Mouse (Mus musculus): ENCODE measurements around the gene Zfp114. TPM values are rescaled to one million over a fixed set of nuclear protein-coding genes. Genes with fewer than 3 reads are reported as not detected.

The Zfp114 gene
- 3.3 and 3.9 TPM in 2 replicates for polyA plus RNA-seq (2014; fragmentation: Nextera tagmentation; extraction: Ambion mirVana)

DNA sequence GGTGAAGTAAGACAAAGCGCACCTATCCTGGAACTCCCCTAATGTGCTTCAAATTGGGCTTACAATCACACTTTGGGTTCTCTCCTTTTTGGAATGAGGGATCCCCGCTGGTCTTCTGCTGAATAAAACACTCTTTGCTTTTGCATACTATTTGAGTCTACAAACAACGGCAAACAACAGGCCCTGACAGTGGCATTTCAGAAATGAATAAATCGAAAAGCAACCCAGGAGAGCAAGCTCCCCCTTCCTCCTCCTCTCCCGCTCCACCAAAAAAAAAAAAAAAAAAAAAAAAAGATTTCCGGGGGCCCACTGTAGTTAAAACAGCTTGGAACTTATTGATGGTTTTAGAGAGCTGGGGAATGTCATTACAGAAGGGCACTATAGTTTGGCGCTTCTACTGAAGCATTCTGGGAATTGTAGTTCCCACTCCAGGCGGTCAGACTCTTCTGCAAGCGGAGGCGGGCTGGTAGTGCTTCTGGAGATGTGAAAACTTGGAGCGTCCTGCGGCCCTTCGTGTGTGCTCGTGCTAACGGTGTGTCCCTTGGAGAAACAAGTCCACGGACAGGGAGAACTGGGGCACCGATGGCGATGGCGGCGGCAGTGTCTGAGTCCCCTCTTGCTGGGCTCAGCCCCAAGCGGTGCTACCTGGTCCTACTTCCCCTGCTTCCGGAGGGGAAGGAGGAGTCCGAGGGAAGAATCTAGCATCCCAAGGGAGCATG, at the start of gene Zfp114:
Zfp114 (plus strand) TSS at position 443 of the 719 bp plus-strand sequence.
- no peaks in the 10 kb centered on the region for H3K9me3 ChIP-seq (replicated peaks; ENCODE audit: control insufficient read depth, low read length)
- 13% methylated on average over 23 of the region's 23 CpGs for WGBS (ENCODE audit: insufficient replicate concordance)
- H3K4me1 ChIP-seq (ENCODE audit: control insufficient read depth, insufficient read depth, low read length), result peaks cover 8% of the 10 kb centered on the region; the same call in 1 of the 2 replicates
- ATAC-seq (replicated peaks; ENCODE audit: insufficient number of reproducible peaks, low FRiP score, low TSS enrichment), result peak; percentile 72; the same call in 1 of the 2 replicates
- H3K4me2 ChIP-seq, result peak within 1 kb of the TSS; percentile 52
- H3K27me3 ChIP-seq (ENCODE audit: control insufficient read depth, insufficient read depth, low read length), result no peaks in the 10 kb centered on the region
- H3K9ac ChIP-seq (ENCODE audit: low read depth, low read length), result peak within 1 kb of the TSS; percentile 53
- H3K27ac ChIP-seq (ENCODE audit: low read depth, low read length), result no peak within 1 kb of the TSS
- H3K36me3 ChIP-seq (ENCODE audit: control insufficient read depth, insufficient read depth, low read length), result no peaks in the 10 kb centered on the region
- H3K4me3 ChIP-seq (ENCODE audit: low read depth, low read length), result peak within 1 kb of the TSS; percentile 50

DNA sequence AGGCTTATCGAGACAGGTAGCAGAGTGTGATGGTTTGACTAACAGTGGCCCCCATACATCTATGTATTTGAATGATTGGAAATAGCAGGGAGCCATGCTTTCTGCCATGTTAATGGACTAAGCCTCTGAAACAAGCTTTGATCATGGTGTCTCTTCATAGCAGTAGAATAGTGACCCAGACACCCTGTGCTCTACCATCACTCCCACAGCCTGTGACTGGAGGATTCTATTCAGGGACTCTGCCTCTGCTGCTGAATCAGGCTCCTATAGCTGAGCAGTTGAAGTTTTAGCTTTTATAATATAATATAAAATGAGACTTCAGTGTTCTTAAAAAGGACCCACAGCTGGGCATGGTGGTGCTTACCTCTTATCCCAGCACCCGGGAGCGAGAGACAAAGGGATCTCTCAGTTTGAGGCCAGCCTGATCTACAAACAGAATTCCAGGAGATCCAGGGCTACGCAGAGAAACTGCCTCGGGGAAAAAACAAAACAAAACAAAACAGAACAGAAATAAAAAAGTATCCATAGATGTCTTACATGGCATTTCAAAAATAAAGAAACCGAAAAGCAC, 41.4 kb upstream of the Zfp114 start:
- 21% methylated on average over 6 of the region's 6 CpGs for WGBS (ENCODE audit: insufficient replicate concordance)
- Histone ChIP-seq H3K4me2 (peak overlapping the region; percentile 81), H3K4me1 (ENCODE audit: control insufficient read depth, insufficient read depth, low read length) (0 out of 2 replicates have a peak, but pooled peaks cover 3% of the 10 kb centered on the region), H3K36me3 (ENCODE audit: control insufficient read depth, insufficient read depth, low read length) (peaks cover 4% of the 10 kb centered on the region; the same call in 1 of the 2 replicates), H3K27me3 (ENCODE audit: control insufficient read depth, insufficient read depth, low read length) (no peaks in the 10 kb centered on the region), H3K27ac (ENCODE audit: low read depth, low read length) (no peak overlapping the region), H3K9ac (ENCODE audit: low read depth, low read length) (peak overlapping the region; percentile 82), H3K9me3 (replicated peaks; ENCODE audit: control insufficient read depth, low read length) (no peaks in the 10 kb centered on the region), H3K4me3 (ENCODE audit: low read depth, low read length) (peak overlapping the region; percentile 77)
- ATAC-seq (replicated peaks; ENCODE audit: insufficient number of reproducible peaks, low FRiP score, low TSS enrichment), result no peak

DNA sequence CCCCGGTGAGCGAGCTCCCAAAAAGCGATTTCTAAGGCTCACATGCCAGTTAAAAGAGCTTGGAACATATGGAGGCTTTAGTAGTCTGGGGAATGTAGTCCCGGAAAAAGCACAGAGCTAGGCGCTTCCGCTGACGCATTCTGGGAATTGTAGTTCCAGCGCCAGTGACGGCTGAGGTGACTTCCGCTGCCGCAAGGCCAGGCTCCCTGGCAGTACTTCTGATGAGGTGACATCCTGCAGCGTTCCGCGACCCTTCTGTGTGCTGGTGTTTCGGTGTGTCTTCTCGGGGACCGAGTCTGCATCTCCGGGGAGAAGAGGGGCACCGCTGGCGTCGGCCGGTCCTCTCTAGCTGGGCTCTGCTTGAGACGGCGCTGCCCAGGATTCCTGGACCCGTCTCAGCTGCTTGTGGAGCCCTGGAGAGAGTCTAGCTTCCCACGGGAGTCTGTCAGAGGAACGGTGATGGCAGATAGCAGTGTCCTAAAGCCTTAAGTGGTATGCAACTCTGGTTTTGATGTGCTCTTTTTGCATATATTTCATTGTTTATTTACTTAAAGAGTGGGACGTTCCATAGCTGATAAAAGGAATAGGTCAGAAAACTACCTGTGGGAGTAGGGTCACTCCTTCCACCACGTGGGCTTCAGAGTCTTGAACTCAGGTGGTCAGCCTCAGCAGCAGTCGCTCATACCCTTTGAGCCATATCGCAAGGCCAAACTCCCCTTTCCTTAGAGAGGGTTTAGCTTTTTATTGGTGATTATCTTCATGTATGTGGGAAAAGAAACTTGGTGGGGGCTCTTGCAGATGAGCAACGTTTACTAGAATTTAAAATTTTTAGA, 40.6 kb upstream of the Zfp114 start, which contains the start of gene Zfp235:
Zfp235 (plus strand) TSS at position 174 of the 833 bp plus-strand sequence.
- peak; percentile 88 for ATAC-seq (replicated peaks; ENCODE audit: insufficient number of reproducible peaks, low FRiP score, low TSS enrichment)
- 3% methylated on average over 32 of the region's 32 CpGs for WGBS (ENCODE audit: insufficient replicate concordance)
- peaks cover 10% of the 10 kb centered on the region for H3K36me3 ChIP-seq (ENCODE audit: control insufficient read depth, insufficient read depth, low read length)
- 0 out of 2 replicates have a peak, but pooled peaks cover 3% of the 10 kb centered on the region for H3K4me1 ChIP-seq (ENCODE audit: control insufficient read depth, insufficient read depth, low read length)
- H3K4me3 ChIP-seq (ENCODE audit: low read depth, low read length), result peak within 1 kb of the TSS; percentile 77
- no peak within 1 kb of the TSS for H3K27ac ChIP-seq (ENCODE audit: low read depth, low read length)
- no peaks in the 10 kb centered on the region for H3K27me3 ChIP-seq (ENCODE audit: control insufficient read depth, insufficient read depth, low read length)
- H3K4me2 ChIP-seq, result peak within 1 kb of the TSS; percentile 81
- H3K9me3 ChIP-seq (replicated peaks; ENCODE audit: control insufficient read depth, low read length), result no peaks in the 10 kb centered on the region
- H3K9ac ChIP-seq (ENCODE audit: low read depth, low read length), result peak within 1 kb of the TSS; percentile 82

DNA sequence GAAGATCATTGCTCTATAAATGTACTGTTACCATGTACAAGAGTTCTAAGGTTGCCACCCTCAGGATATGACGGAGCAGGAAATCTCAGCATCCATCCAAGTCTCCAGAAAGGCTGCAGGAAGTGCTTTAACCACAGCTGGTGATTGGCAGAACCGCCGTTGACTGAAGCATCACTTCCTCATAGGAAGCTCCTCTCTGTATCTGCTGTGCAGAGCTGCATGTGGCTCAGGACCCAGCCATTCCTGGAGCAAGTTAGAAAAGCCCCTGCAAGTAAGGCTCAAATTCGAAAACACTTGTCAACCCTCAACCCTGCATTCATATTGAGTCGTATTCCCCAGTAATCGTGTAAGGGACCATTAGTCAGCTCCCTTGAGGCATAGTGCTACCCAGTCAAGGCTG, 32.3 kb upstream of the Zfp114 start:
- Histone ChIP-seq H3K9me3 (replicated peaks; ENCODE audit: control insufficient read depth, low read length) (peaks cover 6% of the 10 kb centered on the region; the same call in 1 of the 2 replicates), H3K4me1 (ENCODE audit: control insufficient read depth, insufficient read depth, low read length) (no peaks in the 10 kb centered on the region), H3K9ac (ENCODE audit: low read depth, low read length) (no peak overlapping the region), H3K36me3 (ENCODE audit: control insufficient read depth, insufficient read depth, low read length) (peaks cover 27% of the 10 kb centered on the region), H3K4me2 (no peak overlapping the region), H3K27ac (ENCODE audit: low read depth, low read length) (no peak overlapping the region), H3K27me3 (ENCODE audit: control insufficient read depth, insufficient read depth, low read length) (no peaks in the 10 kb centered on the region), H3K4me3 (ENCODE audit: low read depth, low read length) (no peak overlapping the region)
- ATAC-seq (replicated peaks; ENCODE audit: insufficient number of reproducible peaks, low FRiP score, low TSS enrichment), result no peak
- 89% methylated on average over 6 of the region's 6 CpGs for WGBS (ENCODE audit: insufficient replicate concordance)

DNA sequence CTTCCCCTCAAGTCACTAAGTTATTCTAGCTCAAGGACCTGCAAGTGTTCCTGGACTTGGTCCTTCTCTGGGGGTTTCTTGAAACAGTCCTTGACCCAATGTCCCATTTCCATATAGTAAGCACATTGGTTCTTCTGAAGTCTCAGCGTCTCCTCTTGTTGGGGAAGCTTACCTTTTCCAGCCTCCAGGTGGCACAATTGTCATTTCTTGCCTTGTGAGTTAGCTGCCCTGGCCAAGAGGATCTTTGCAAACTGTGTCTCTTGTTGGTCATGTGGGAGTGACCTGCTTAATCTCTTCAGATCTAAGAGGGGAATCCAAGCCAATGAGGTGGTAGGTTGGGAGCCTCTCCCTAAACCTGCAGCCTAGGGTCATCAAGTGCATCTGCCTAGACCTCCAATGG, 21.6 kb upstream of the Zfp114 start:
- no peak for ATAC-seq (replicated peaks; ENCODE audit: insufficient number of reproducible peaks, low FRiP score, low TSS enrichment)
- H3K36me3 ChIP-seq (ENCODE audit: control insufficient read depth, insufficient read depth, low read length), result no peaks in the 10 kb centered on the region
- no peaks in the 10 kb centered on the region for H3K4me1 ChIP-seq (ENCODE audit: control insufficient read depth, insufficient read depth, low read length)
- H3K4me2 ChIP-seq, result no peak overlapping the region
- H3K4me3 ChIP-seq (ENCODE audit: low read depth, low read length), result no peak overlapping the region
- H3K9me3 ChIP-seq (replicated peaks; ENCODE audit: control insufficient read depth, low read length), result no peaks in the 10 kb centered on the region; the same call in 1 of the 2 replicates
- WGBS (ENCODE audit: insufficient replicate concordance), result 3% methylated on average over 1 of the region's 1 CpGs
- no peaks in the 10 kb centered on the region for H3K27me3 ChIP-seq (ENCODE audit: control insufficient read depth, insufficient read depth, low read length)
- no peak overlapping the region for H3K9ac ChIP-seq (ENCODE audit: low read depth, low read length)
- no peak overlapping the region for H3K27ac ChIP-seq (ENCODE audit: low read depth, low read length)

DNA sequence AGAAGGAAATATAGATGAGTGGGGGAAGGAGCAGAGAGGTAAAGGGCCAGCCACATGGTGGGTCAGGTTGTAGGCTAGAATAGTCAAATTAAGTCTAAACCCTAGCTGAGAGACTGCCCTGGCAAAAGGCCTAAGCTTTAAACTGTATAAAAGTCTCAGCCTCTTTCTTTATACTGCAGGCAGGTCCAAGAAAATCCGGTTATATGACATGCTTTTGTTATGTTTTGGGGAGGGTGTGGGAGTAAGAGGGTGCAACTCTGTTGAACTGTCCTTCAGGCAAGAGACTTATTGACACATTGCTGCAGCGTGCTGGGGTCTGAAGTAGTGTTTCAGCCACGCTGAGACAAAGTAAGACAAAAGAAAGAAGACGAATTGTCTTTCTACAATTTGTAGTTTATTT, 2.7 kb upstream of the Zfp114 start:
- H3K9me3 ChIP-seq (replicated peaks; ENCODE audit: control insufficient read depth, low read length), result no peaks in the 10 kb centered on the region
- no peak overlapping the region for H3K9ac ChIP-seq (ENCODE audit: low read depth, low read length)
- no peak for ATAC-seq (replicated peaks; ENCODE audit: insufficient number of reproducible peaks, low FRiP score, low TSS enrichment)
- H3K27ac ChIP-seq (ENCODE audit: low read depth, low read length), result no peak overlapping the region
- H3K4me2 ChIP-seq, result no peak overlapping the region
- H3K4me1 ChIP-seq (ENCODE audit: control insufficient read depth, insufficient read depth, low read length), result peaks cover 3% of the 10 kb centered on the region; the same call in 1 of the 2 replicates
- 55% methylated on average over 4 of the region's 4 CpGs for WGBS (ENCODE audit: insufficient replicate concordance)
- no peaks in the 10 kb centered on the region for H3K36me3 ChIP-seq (ENCODE audit: control insufficient read depth, insufficient read depth, low read length)
- no peaks in the 10 kb centered on the region for H3K27me3 ChIP-seq (ENCODE audit: control insufficient read depth, insufficient read depth, low read length)
- H3K4me3 ChIP-seq (ENCODE audit: low read depth, low read length), result no peak overlapping the region

DNA sequence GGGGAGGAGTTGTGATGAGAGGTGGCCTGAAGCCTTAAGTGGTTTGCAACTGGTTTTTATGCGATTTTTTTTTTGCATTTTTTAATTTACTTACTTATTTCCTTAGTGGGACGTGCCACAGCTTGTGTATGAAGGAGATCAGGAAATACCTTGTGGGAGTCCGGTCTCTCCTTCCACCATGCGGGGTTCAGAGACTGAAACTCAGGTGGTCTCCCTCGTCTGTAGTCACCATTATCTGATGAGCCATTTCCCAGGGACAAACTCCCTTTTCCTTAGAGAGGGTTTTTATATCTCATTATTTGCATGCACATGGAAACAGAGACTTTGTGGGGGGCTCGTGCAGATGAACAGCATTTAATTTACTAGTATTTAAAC, 464 bp downstream of the Zfp114 start:
- Histone ChIP-seq H3K27me3 (ENCODE audit: control insufficient read depth, insufficient read depth, low read length) (no peaks in the 10 kb centered on the region), H3K4me3 (ENCODE audit: low read depth, low read length) (peak overlapping the region; percentile 50), H3K27ac (ENCODE audit: low read depth, low read length) (no peak overlapping the region), H3K9ac (ENCODE audit: low read depth, low read length) (peak overlapping the region; percentile 53), H3K36me3 (ENCODE audit: control insufficient read depth, insufficient read depth, low read length) (no peaks in the 10 kb centered on the region), H3K4me1 (ENCODE audit: control insufficient read depth, insufficient read depth, low read length) (peaks cover 8% of the 10 kb centered on the region; the same call in 1 of the 2 replicates), H3K4me2 (peak overlapping the region; percentile 52), H3K9me3 (replicated peaks; ENCODE audit: control insufficient read depth, low read length) (no peaks in the 10 kb centered on the region)
- ATAC-seq (replicated peaks; ENCODE audit: insufficient number of reproducible peaks, low FRiP score, low TSS enrichment), result no peak
- WGBS (ENCODE audit: insufficient replicate concordance), result 45% methylated on average over 6 of the region's 6 CpGs

DNA sequence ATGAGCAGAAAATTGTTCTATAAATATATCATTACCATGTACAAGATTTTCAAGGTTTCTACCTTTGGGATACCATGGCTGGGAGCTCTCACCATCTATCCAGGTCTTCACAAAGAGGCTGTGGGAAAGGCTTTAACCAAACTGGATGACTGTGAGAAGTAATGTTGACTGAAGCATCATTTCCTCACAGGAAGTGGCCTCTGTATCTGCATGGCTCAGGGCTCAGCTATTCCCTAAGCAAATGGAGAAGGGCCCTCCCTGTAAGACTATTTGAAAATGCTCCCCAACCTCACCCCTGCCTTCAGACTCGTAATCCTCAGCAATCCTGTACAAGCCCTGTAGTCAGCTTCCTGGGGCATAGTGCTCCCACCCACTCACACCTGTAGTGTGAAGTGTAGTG, 12.8 kb downstream of the Zfp114 start:
- Histone ChIP-seq H3K9me3 (replicated peaks; ENCODE audit: control insufficient read depth, low read length) (no peaks in the 10 kb centered on the region), H3K4me3 (ENCODE audit: low read depth, low read length) (no peak overlapping the region), H3K4me1 (ENCODE audit: control insufficient read depth, insufficient read depth, low read length) (no peaks in the 10 kb centered on the region), H3K4me2 (no peak overlapping the region), H3K27ac (ENCODE audit: low read depth, low read length) (no peak overlapping the region), H3K36me3 (ENCODE audit: control insufficient read depth, insufficient read depth, low read length) (no peaks in the 10 kb centered on the region), H3K27me3 (ENCODE audit: control insufficient read depth, insufficient read depth, low read length) (no peaks in the 10 kb centered on the region), H3K9ac (ENCODE audit: low read depth, low read length) (no peak overlapping the region)
- no peak for ATAC-seq (replicated peaks; ENCODE audit: insufficient number of reproducible peaks, low FRiP score, low TSS enrichment)
- WGBS (ENCODE audit: insufficient replicate concordance), result 71% methylated on average over 1 of the region's 1 CpGs
